Mouse (Mus musculus) intestine, postnatal 0 days (tissue): ENCODE results near the gene Frmd6. TPM values are rescaled to one million over a fixed set of nuclear protein-coding genes. Genes with fewer than 3 reads are reported as not detected.

Source experiments
- ATAC-seq: fragments of 200-750 bp; cut with Nextera tagmentation; 2 replicates; pipeline ENCODE4 v1.8.0; 2017; ENCODE audit warnings: mild to moderate bottlenecking, moderate TSS enrichment, moderate library complexity
- H3K27ac ChIP-seq: fragments of 300-500 bp; sonication (generic); 2 replicates; pipeline ENCODE4 v1.5.1; 2014; ENCODE audit warnings: mild to moderate bottlenecking, low read depth, low read length, moderate library complexity
- H3K27me3 ChIP-seq: fragments of 300-500 bp; sonication (generic); replicated peaks from 2 replicates; pipeline ENCODE4 v1.6.1; 2014; ENCODE audit warnings: low read length, mixed read lengths; ENCODE audit not compliant: control insufficient read depth, insufficient read depth
- H3K36me3 ChIP-seq: fragments of 300-500 bp; sonication (generic); 2 replicates; pipeline ENCODE4 v1.6.1; 2014; ENCODE audit warnings: mild to moderate bottlenecking, moderate library complexity; ENCODE audit not compliant: control insufficient read depth, insufficient read depth
- H3K4me1 ChIP-seq: fragments of 300-500 bp; sonication (generic); replicated peaks from 2 replicates; pipeline ENCODE4 v1.6.1; 2014; ENCODE audit warnings: antibody characterized with exemption, low read length, mixed read lengths; ENCODE audit not compliant: control insufficient read depth, insufficient read depth
- H3K4me2 ChIP-seq: fragments of 300-500 bp; sonication (generic); replicated peaks from 2 replicates; pipeline ENCODE4 v1.6.1; 2014; ENCODE audit warnings: low read depth, mild to moderate bottlenecking, moderate library complexity
- H3K4me3 ChIP-seq: fragments of 300-500 bp; sonication (generic); 2 replicates; pipeline ENCODE4 v1.5.1; 2014; ENCODE audit warnings: low read depth, low read length
- H3K9ac ChIP-seq: fragments of 300-500 bp; sonication (generic); 2 replicates; pipeline ENCODE4 v1.6.1; 2014; ENCODE audit warnings: mild to moderate bottlenecking, low read depth, low read length
- H3K9me3 ChIP-seq: fragments of 300-500 bp; sonication (generic); 2 replicates; pipeline ENCODE4 v1.6.1; 2016; ENCODE audit warnings: mixed run types; ENCODE audit not compliant: control insufficient read depth
- CTCF ChIP-seq: sonication (generic); IDR thresholded peaks from 2 replicates; pipeline ENCODE4 v1.5.1; 2016; ENCODE audit warnings: low read depth, mild to moderate bottlenecking, control low read depth, antibody characterized with exemption, moderate library complexity
- WGBS: fragments of 180-500 bp; shearing (Covaris S2); extraction: QIAGEN DNeasy Blood & Tissue Kit; methylation state at CpG from one replicate; pipeline ENCODE4 v1.1.7; 2014; 5-methylcytosine and 5-hydroxymethylcytosine counted together
- polyA plus RNA-seq: library from polyadenylated mRNA; unstranded; fragments of >200 nt; fragmentation: Nextera tagmentation; extraction: Ambion mirVana; gene quantifications from 2 replicates; pipeline ENCODE4 v1.2.1, GENCODE M21; 2015

Gene Frmd6
- polyA plus RNA-seq, 1 experiment from 2014 or later = 5.9 TPM

GRCm38 (mm10) chr12:70835004-70835403 lies 9.7 kb downstream of the Frmd6 start:
- Histone ChIP-seq H3K4me1 (no peaks in the 10 kb centered on the region), H3K27ac (no peak overlapping the region), H3K36me3 (no peaks in the 10 kb centered on the region), H3K9ac (no peak overlapping the region), H3K4me3 (no peak overlapping the region), H3K4me2 (no peak overlapping the region), H3K9me3 (no peaks in the 10 kb centered on the region), H3K27me3 (no peaks in the 10 kb centered on the region)
- TF ChIP-seq CTCF = no peak
- 71% methylated on average over 5 of the region's 5 CpGs for WGBS
- no peak for ATAC-seq

GRCm38 (mm10) chr12:70837792-70838321 lies 12.5 kb downstream of the Frmd6 start:
- Histone ChIP-seq H3K4me2 (no peak overlapping the region), H3K4me3 (no peak overlapping the region), H3K4me1 (no peaks in the 10 kb centered on the region), H3K9me3 (no peaks in the 10 kb centered on the region), H3K27me3 (no peaks in the 10 kb centered on the region), H3K27ac (no peak overlapping the region), H3K36me3 (no peaks in the 10 kb centered on the region), H3K9ac (no peak overlapping the region)
- no peak for ATAC-seq
- TF ChIP-seq CTCF = no peak
- 77% methylated on average over 12 of the region's 12 CpGs for WGBS

- WGBS = 74% methylated on average over 2 of the region's 2 CpGs
- no peaks in the 10 kb centered on the region for H3K36me3 ChIP-seq
- H3K27ac ChIP-seq = no peak overlapping the region
- H3K4me2 ChIP-seq = no peak overlapping the region
- TF ChIP-seq CTCF = no peak
- H3K27me3 ChIP-seq = no peaks in the 10 kb centered on the region
- no peak for ATAC-seq
- no peak overlapping the region for H3K9ac ChIP-seq
- no peaks in the 10 kb centered on the region for H3K9me3 ChIP-seq
- no peak overlapping the region for H3K4me3 ChIP-seq
- H3K4me1 ChIP-seq = no peaks in the 10 kb centered on the region
Measured at GRCm38 (mm10) chr12:70845371-70845770, 20.1 kb downstream of the Frmd6 start.

- WGBS = 92% methylated on average over 9 of the region's 9 CpGs
- H3K9me3 ChIP-seq = no peaks in the 10 kb centered on the region
- no peaks in the 10 kb centered on the region for H3K36me3 ChIP-seq
- H3K4me1 ChIP-seq = no peaks in the 10 kb centered on the region
- no peak for ATAC-seq
- no peaks in the 10 kb centered on the region for H3K27me3 ChIP-seq
- H3K4me2 ChIP-seq = no peak overlapping the region
- no peak overlapping the region for H3K9ac ChIP-seq
- no peak for TF ChIP-seq CTCF
- no peak overlapping the region for H3K4me3 ChIP-seq
- no peak overlapping the region for H3K27ac ChIP-seq
Measured at GRCm38 (mm10) chr12:70849024-70849423, 23.7 kb downstream of the Frmd6 start.

GRCm38 (mm10) chr12:70849517-70850291 lies 24.4 kb downstream of the Frmd6 start:
- no peak for TF ChIP-seq CTCF
- WGBS = 75% methylated on average over 11 of the region's 11 CpGs
- Histone ChIP-seq H3K27me3 (no peaks in the 10 kb centered on the region), H3K9me3 (no peaks in the 10 kb centered on the region), H3K4me3 (no peak overlapping the region), H3K4me1 (no peaks in the 10 kb centered on the region), H3K36me3 (no peaks in the 10 kb centered on the region), H3K9ac (no peak overlapping the region), H3K27ac (no peak overlapping the region), H3K4me2 (no peak overlapping the region)
- ATAC-seq = no peak

- no peaks in the 10 kb centered on the region for H3K4me1 ChIP-seq
- no peaks in the 10 kb centered on the region for H3K27me3 ChIP-seq
- no peak overlapping the region for H3K4me3 ChIP-seq
- WGBS = 75% methylated on average over 7 of the region's 7 CpGs
- H3K27ac ChIP-seq = no peak overlapping the region
- TF ChIP-seq CTCF = no peak
- no peaks in the 10 kb centered on the region for H3K9me3 ChIP-seq
- H3K36me3 ChIP-seq = no peaks in the 10 kb centered on the region
- ATAC-seq = no peak
- no peak overlapping the region for H3K4me2 ChIP-seq
- H3K9ac ChIP-seq = no peak overlapping the region
Measured at GRCm38 (mm10) chr12:70851342-70851960, 26.1 kb downstream of the Frmd6 start.
